Mouse (Mus musculus) cerebellum, postnatal 4 days (tissue): Measurements from ENCODE around the gene Lrp5.
A peak's percentile ranks its signal among the peaks of the same experiment; 100 is the strongest.

Experiments used
- DNase-seq, 2 experiments: peaks; one replicate each; pipeline ENCODE4 v3.0.0; 2022; ENCODE audit warnings: low spot score in 2 of 2, mixed read lengths in 1 of 2

Gene Lrp5

DNA sequence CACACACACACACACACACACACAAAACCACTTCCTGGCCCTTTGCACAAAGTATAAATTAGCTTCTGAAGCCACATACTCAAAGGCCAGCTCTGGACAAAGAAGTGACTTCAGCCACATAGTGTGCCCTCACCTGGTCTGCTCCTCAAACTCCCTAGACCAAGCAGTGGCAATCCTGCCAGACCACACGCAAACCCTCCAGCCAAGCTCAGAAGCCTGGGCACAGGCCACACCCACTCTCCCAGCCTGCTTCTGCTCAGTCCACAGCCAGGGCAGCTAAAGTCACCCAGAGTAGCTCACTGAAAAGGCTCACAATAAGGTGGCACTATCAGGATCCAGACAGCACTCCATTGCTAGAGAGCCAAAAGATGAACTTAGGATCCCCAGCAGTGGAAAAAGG lies 30.2 kb downstream of the Lrp5 start:
- DNase-seq, result no peak

DNA sequence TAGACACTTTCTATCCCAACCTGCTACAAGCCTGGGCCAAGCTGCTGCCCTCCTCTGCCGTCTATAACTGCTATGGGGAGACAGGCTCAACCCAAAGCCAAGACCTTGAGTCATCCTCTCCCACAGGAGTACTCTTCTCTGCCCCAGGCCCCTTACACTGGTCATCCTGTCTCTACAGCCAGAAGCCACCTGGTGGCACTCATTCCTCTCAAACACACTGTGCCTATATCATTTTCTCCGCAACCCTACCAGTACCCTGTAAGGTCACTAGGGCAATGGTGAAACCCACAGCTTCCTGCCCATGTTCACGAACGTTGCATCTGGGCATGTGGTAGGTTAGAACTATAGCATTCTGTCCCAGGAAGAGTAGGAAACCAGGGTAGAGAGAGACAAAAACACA lies 31.4 kb downstream of the Lrp5 start:
- no peak for DNase-seq

DNA sequence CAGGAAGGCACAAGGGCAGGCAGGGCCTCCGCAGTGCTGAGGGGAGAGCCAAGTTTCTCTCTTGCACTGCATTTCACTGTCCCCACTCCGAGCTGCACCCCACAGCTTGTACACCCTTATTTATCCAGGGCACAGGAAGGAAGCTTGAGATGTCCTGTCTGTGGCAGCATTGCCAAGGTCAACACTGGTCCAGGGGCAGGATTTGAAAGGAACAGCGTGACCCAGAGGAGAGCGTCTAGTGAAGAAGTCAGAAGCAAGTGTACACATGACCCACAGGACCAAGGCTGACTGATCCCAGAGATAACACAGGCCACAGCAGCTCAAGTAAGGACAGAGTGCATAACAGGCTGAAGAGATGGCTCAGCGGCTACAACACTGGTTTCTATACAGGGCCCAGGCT lies 32.3 kb downstream of the Lrp5 start:
- no peak for DNase-seq

DNA sequence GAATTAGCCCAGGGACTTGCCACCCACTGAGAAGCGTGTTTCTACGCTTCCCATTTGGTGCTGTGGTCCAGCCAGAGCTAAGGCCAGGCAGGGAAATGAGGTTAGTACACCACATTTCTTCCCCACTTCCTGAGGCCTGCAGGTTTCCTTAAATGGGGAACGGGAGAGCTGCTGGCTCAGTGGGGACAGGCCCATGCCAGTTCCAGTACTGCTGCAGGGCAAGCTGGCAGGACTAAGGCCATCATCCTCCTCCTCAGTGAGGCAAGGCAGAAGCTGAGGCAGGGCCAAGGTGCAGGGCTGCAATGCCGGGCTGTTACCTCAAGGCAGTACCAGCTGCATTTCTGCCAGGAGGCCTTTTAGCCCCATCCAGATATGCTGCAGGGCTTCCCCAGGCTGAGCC lies 32.9 kb downstream of the Lrp5 start:
- no peak for DNase-seq

DNA sequence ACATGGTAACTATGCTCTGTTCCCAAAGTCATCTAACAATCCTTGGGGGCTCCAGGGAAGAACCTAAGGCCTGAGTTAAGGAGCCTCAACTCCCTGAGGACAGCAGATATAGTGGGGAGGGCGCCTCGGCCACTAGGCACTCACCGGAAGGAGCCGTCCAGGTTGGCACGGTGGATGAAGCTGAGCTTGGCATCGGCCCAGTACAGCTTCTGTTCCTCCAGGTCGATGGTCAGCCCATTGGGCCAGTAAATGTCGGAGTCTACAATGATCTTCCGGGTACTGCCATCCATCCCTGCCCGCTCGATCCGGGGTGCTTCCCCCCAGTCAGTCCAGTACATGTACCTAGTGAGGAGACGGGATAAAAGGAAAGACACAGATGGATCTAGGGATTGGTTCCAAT lies 34.4 kb downstream of the Lrp5 start:
- DNase-seq, result no peak

DNA sequence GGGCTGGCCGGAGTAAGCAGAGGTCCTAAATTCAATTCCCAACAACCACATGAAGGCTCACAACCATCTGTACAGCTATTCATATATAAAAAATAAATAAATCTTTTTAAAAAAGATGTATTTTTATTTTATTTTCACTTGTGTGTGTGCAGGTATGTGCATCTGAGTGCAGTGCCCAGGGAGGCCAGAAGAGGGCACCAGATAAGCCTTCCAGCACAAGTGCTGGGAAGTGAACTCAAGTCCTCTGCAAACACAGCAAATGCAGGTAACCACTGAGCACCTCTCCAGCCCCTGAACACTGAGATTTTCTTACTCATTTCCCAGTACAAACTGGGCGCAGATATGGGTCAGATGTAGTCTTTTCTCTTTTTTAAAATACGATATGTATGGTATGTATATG lies 35.1 kb downstream of the Lrp5 start:
- no peak for DNase-seq

GRCm38 (mm10) chr19:3650448-3650847 lies 35.9 kb downstream of the Lrp5 start:
- DNase-seq, result no peak

DNA sequence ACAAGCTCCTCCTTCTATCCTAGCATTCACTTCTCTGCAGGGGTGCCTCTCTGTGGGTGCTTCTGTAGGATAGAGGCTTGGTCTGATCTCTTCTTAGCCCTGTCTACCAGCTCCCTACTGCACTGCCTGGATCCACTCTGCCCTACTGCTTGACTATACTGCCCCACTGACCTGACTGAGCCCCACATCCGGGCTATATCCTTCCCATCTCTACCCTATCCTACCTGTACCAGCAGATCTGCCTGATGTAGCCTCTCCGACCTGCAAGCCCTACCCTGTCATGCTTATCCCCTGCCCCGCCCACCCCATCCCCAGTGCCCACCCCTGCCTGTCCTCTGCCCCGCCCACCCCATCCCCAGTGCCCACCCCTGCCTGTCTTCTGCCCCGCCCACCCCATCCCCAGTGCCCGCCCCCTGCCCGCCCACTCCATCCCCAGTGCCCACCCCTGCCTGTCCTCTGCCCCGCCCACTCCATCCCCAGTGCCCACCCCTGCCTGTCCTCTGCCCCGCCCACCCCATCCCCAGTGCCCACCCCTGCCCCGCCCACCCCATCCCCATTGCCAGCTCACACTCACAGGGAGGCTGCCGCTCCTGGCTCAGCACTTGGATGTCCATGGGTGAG lies 37.4 kb downstream of the Lrp5 start:
- DNase-seq, result no peak

DNA sequence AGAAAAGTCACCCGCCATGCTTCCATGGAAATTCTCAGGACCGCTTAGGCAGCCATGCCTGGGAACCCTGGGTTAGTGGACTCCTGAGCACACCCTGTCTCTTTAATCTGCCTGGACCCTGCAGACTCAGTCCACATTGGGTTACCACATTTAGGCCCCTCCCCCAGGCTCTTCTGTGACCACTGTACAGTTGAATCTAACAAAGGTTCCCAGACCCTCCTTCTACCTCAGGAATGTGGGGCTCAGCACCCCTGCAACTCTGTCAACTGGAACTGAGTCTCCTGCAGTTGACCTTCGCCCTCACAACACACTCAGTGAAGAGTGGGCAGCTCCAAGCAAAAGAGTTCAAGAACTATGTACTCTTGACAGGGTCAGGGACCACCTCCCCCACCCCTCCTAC lies 38.4 kb downstream of the Lrp5 start:
- no peak for DNase-seq

DNA sequence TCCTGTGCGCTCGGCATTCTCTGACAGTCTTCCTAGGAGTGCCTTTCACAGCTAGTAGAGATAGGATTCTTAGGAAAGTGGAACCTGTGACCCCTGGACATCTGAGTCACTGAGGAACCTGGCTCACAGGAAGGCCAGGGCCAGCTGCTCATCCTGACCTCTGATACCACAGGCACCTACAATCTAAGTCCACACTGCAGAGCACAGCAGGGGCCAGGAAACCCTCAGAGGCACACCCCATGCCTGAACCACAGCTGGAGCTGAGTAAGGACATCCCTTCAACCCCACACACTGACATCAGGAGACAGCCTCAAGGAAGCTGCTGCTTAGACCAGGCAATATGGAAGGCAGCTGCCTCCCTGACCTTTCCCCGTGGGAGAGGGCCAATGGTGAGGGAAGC lies 40.6 kb downstream of the Lrp5 start:
- no peak for DNase-seq

DNA sequence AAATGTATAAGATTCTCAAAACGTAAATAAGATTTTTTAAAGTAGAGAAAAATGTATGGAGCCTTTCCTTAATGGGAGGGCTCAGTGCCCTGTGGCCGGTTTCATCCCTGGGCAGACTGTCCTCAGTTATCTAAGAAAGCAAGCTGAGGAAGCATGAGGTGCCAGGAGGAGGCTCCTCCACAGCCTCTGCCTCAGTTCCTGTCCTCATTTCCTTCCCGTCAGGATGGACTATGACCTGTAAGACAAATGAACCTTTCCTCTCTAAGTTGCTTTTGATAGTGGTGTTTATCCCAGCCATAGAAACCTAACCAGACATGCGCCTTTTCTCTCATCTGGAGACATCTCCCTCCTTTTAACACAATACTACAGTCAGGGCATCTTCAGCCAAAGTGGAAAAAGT lies 41.0 kb downstream of the Lrp5 start:
- no peak for DNase-seq

GRCm38 (mm10) chr19:3639561-3639960 lies 46.8 kb downstream of the Lrp5 start:
- no peak for DNase-seq

- peak in 1 of 2 experiments; percentile 40 for DNase-seq
Measured at GRCm38 (mm10) chr19:3638698-3639097, 47.7 kb downstream of the Lrp5 start.

DNA sequence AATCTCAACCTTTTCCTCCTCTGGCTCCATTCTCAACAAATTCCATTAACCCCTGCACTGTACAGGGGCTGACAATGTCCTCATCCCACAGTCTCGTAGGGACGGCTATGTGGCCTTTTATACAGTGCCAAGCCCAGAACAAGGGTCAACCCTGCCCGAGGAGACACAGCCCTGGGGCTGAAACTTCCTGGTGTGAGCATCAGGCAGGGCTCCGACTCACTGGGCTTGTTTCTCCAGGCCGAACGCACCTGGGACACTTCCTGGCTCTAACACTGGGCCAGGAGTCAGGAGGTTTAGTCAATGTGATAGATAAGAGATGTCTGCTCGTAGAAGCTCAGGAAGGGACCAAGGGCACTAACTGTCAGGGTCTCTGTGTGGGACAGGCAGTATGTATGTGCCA lies 54.3 kb downstream of the Lrp5 start:
- DNase-seq, result no peak

- DNase-seq, result no peak
Measured at GRCm38 (mm10) chr19:3631431-3631830, 54.9 kb downstream of the Lrp5 start.

GRCm38 (mm10) chr19:3630486-3630885 lies 55.9 kb downstream of the Lrp5 start:
- DNase-seq, result no peak

DNA sequence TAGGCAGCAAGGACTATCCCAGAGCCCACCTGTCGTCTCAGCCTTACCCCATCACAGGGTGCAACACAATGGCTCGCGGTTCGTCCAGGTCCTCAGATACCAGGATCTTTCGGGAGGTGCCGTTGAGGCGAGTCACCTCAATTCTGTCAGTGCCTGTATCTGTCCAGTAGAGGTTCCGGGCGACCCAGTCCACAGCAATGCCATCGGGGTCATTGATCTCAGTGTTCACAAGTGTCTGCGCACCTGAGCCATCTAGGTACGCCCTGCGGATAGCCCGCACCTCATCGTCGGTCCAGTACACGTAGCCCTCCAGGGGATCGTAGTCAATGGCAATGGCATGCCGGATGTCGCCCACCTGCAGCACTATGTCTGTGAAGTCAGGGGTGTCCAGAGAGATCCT lies 56.3 kb downstream of the Lrp5 start:
- DNase-seq, result no peak

GRCm38 (mm10) chr19:3628223-3628622 lies 58.1 kb downstream of the Lrp5 start:
- no peak for DNase-seq

DNA sequence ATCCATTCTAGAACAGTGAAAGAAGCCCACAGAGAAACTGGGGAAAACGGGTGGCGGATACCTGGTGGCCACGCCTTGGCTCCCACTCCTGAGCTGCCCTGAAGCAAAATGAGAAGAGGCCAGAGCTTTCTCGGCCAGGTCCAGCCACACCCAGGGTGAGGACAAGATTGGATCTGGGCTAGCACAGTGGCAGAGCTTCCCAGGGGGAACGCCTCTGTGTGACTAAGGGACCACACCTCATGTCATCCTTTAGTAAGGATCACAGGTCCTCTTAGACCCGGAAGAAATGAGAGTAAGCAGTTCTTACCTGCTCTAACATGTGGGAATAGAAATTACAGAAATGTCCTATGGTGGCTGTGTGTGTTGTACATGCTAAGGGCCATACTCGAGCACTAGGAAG lies 61.3 kb downstream of the Lrp5 start:
- DNase-seq, result no peak

GRCm38 (mm10) chr19:3623824-3624223 lies 62.5 kb downstream of the Lrp5 start:
- peak; percentile 39 to 51 for DNase-seq

DNA sequence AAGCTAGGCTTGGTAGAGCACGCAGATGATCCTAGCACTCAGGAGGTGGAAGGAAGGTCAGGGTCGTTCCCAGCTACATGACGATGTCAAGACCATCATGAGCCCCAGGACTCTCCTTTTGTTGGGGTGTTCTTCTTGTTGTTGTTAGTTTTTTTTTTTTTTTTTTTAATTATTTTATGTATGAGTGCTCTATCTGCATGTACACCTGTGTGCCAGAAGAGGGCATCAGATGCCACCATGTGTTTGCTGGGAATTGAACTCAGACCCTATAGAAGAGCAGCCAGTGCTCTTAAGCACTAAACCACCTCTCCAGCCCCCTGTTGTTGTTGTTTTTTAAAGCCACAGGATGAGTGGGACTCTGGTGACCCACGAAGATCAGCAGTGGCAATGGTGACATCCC lies 63.1 kb downstream of the Lrp5 start:
- no peak for DNase-seq

- no peak for DNase-seq
Measured at GRCm38 (mm10) chr19:3620871-3621270, 65.5 kb downstream of the Lrp5 start.

DNA sequence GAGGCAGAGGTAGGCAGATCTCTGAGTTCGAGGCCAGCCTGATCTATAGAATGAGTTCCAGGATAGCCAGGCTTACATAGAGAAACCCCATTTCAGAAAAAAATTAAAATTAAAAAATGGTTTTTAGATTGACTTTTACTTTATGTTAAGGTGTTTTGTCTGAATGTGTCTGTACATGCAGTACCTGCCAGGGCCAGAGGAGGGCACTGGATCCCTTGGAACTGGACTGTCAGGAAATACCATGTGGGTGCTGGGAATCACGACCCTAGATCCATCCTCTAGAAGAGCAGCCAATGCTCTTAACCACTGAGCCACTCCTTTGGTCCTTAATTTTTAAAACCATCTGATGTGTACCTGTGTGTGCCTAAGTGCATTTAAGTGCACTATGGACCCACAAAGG lies 67.0 kb downstream of the Lrp5 start:
- DNase-seq, result no peak

DNA sequence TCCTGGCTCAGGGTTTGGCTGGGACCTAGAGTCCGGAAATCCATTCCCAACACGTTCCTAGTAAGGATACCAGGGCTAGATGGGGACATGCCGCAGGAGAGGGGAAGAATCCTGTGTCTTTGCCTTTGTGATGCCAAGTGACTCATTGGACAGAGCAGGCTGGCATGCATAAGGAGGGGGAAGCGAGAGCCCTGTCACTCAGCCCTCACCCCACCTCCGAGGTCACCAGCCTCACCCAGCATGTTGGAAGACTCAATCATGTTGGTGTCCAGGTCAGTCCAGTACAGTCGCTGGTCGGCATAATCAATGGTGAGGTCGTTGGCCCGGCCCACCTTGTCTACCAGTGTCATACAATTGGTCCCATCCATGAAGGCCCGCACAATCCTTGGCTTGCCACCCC lies 72.4 kb downstream of the Lrp5 start:
- no peak for DNase-seq
